Mouse (Mus musculus) E14TG2a.4 (cell line): Measurements from ENCODE around the gene Zbtb9.

ENCODE experiments used
- CTCF ChIP-seq: conservative IDR thresholded peaks from 2 replicates; pipeline ENCODE4 v1.5.1; 2014; ENCODE audit warnings: low read length
- POU5F1 ChIP-seq: IDR thresholded peaks from 2 replicates; pipeline ENCODE4 v1.6.1; 2014; ENCODE audit warnings: low read length, borderline replicate concordance

DNA sequence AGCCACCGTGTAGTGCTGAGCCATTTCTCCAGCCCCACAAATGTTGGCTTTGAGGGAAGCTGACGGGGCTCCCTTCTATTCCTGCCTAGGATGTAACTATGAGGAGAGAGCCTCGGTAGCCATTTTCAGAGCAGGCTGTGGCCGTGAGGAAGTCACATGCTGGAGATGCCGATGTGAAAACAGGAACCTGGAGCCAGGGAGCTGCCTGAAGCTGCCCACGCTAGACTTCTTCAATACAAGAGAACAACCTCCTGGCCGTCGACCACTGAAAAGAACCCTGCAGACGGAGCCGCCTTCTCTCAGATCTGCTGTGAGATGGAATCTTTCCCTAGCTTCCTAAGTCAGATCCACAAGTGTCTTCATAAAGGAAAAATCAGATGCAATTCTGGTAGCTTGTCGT, 32.7 kb downstream of the Zbtb9 start:
- no peak for TF ChIP-seq CTCF
- no peak for TF ChIP-seq POU5F1
